Mouse (Mus musculus) ES-E14 (cell line): ENCODE data around the gene Ttc22.
A peak's percentile ranks its signal among the peaks of the same experiment; 100 is the strongest.

ENCODE experiments used
- HCFC1 ChIP-seq: IDR thresholded peaks from 2 replicates; pipeline ENCODE4 v1.6.1; 2012; ENCODE audit warnings: low read length, inconsistent platforms, borderline replicate concordance; ENCODE audit not compliant: insufficient read depth
- ZC3H11A ChIP-seq: IDR thresholded peaks from 2 replicates; pipeline ENCODE4 v1.6.1; 2012; ENCODE audit warnings: low read depth, mild to moderate bottlenecking, inconsistent platforms, low read length, borderline replicate concordance

GRCm38 (mm10) chr4:106614180-106614797, 7.9 kb upstream of the Ttc22 start:
- TF ChIP-seq ZC3H11A (peak; percentile 88), HCFC1 (no peak)
